Mouse (Mus musculus): Measurements from ENCODE around the gene Ssu72.
A peak's percentile ranks its signal among the peaks of the same experiment; 100 is the strongest.

Ssu72 gene

DNA sequence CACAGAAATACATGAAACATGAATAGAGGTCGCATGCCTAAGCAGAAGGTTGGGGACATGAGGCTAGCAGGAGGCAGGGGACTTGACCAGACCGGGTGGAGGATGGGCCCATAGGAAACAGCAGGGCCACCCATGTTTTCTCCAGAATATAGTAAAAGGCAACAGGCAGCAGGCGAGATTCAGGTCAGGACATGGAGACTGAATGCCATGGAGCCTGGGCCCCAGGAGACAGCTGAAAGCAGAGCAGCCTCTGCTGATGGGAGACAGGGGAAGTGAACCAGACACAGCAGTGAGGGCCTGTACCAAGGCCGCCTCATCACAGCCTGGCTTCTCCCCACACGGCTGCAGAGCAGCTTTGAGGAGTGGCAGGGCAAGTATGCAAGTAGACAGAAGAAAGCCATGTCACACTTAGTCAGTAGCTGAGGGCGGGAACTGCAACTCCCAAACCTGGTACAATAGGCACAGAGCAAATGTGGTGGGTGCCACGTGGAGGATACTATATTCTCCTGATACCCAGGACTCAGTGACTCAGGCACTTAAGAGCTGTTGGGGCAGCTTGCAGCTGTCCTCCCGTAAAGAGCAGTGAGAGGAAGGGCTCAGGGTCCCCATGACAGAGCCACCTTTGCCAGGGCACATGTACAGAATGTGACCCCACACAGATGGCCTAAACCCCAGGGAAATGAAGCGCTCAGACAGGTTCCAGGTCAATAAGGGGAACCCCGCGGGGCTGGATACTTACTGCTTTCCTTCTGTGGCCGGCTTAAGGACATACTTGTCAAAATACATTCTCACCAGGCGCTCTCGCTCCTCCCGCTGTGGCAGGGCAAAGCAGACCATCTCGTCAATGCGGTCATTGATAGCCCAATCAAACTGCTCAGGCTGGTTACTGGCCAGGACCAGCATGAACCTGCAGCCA, 42.2 kb downstream of the Ssu72 start:
- no peak for DNase-seq (ENCODE audit: low read depth)

DNA sequence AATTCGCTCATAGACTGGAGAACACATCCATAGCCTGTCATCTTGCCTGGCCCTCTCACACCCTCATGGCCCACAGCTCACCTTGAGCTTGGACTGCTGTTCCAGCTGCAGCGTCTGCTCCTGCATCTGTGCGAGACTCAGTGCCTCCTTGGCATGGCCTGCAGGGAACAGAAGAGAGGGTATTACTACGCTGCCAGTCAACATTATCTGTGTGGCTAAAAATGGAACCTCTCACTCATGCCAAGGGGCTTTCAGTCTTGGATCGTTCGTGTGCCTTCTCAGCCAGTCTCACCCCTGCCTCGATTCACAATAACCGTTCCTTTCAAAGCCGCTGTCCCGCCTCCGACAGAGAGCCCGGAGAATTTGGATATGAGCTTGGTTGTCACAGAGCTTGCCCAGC, 52.4 kb downstream of the Ssu72 start:
- no peak for DNase-seq (ENCODE audit: low read depth)

DNA sequence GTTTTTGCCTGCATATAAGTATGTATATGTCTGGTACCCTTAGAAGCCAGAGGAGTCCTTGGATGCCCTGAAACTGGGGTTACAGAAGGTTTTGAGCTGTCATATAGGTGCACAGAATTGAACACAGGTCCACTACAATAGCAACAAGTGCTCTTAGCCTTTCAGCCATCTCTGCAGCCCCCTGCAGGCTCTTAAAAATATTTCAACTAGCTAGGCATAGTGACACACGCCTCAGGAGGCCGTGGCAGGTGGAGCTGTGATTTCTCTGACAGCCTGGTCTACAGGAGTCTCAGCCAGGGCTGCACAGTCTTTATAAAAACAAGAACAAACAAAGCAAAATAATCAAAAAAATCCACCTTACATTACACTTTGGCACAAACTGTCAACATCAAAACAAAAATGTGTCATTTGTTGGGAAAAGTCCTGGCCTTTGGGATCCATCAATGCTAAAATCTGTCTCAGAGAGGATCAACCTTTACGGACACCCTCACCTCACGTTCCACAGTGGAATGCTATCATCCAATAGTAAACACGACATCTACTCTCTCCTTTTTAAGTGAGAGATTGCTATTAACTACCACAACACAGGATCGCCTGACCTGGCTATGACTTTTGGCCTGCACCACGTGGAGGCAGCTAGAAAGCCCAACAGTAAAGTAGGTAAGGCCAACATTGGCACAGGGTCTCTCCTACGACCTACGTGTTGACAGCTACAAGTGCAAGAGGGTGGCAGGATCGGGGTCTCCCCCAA, 55.4 kb downstream of the Ssu72 start:
- peak; percentile 75 for DNase-seq (ENCODE audit: low read depth)

- DNase-seq (ENCODE audit: low read depth): peak; percentile 96
Observed at GRCm38 (mm10) chr4:155760613-155761355, 56.2 kb downstream of the Ssu72 start, which contains the start of gene Atad3a. Atad3a (minus strand) TSS chr4:155761093.

- DNase-seq (ENCODE audit: low read depth): no peak
Observed at GRCm38 (mm10) chr4:155761356-155762099, 56.9 kb downstream of the Ssu72 start.

GRCm38 (mm10) chr4:155762357-155762756, 57.8 kb downstream of the Ssu72 start:
- DNase-seq (ENCODE audit: low read depth): no peak

- DNase-seq (ENCODE audit: low read depth): no peak
Observed at GRCm38 (mm10) chr4:155769496-155769879, 64.9 kb downstream of the Ssu72 start.

DNA sequence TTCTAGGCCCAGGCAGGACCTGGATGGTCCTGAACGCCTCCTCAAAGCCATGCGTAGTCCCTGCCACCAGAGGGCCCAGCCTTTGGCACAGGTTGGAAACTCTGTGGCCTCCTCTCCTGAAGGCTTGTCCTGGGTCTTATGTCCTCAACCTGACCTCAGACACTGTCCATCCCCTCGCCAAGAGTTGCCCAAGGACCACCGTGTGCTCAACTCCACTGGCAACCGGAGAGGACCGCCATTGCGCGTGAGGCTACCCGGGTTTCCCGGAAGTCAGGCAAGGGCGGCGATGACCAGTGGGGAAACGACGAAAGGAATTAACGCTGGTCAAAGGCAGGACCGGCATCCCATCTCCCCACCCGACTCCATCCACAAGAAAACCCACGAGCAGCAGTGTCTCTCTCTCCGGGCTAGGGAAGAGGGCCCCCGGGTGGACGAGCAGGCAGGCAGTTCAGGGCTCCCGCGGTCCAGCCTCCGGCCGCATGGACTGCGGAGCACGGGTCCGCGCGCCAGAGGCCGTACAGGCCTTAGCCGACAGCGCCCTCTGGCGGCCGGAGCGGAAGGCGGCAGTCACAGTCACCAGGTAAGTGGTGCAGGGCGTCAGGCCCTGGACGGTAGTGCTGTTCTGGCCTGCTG, 65.4 kb downstream of the Ssu72 start:
- DNase-seq (ENCODE audit: low read depth): peak; percentile 88

DNA sequence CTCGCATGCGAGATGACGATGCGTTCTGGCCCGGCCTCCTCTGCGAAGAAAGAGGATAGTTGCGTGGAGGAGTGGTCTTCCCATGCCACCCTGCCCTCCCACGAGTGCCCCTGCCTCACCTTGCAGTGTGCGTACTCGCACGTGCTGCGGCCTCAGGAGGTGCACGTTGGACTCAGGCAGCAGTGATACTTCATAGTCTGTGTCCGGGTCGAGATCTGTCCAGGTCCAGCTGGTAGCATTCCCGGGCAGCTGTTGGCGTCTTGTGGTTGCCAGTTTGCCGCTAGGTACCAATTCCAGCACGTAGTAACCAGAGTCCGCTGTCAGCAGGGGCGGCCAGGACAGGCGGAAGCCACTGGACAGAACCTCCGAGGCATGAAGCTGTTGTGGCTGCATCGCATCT, 66.0 kb downstream of the Ssu72 start:
- no peak for DNase-seq (ENCODE audit: low read depth)

DNA sequence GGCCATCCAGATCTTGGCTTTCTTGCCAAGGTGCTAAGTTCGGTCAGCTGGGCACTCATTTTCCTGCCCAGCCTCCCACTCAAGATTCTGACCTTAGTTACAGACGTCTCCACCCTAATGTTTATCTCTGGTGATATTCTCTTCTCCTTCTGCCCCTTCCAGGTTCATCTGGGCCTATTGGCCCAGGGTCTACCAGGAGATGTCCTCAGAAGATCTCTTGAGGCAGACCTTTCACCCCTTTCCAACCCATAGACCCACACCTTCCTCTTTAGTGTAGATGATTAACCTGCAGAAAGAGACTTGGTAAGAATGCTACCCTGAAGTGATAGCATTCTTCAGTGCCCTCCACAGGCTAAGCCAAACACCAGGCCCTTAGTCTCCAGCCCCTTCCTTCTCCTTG, 67.1 kb downstream of the Ssu72 start:
- no peak for DNase-seq (ENCODE audit: low read depth)

GRCm38 (mm10) chr4:155772786-155773185, 68.2 kb downstream of the Ssu72 start:
- no peak for DNase-seq (ENCODE audit: low read depth)

DNA sequence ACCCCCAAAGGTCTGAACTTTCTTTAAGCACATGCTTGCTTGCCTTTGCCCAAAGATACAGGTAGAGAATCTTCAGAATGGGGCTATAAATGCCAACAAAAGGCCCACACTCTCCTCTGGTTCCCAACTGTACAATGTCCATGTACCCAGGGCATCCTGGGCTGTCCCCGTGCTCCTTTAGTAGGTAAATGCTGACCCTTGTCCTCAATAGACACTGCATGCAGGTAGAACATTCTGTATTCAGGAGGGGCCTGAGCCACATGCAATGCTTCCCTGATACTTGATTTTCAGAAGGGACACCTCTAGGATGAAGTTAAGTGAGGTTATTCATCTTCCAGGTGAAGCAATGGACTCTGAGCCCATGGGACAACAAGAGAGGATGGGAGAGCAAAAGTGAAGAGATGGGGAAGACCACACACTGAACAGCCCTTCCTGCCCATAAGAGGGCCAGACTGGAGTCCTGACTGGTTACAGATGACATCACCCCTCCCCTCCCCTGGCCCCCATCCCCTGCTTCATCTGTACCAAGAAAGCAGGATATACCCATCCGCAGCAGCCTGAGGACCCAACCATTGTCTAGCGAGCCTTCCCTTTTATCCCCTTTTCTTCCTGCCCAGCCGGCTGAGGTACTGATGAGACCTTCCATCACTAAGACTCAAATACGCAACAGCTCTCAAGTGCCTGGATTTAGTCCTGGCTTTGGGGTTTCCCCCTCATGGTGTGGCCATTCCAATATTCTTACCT, 68.9 kb downstream of the Ssu72 start:
- peak; percentile 30 for DNase-seq (ENCODE audit: low read depth)

DNA sequence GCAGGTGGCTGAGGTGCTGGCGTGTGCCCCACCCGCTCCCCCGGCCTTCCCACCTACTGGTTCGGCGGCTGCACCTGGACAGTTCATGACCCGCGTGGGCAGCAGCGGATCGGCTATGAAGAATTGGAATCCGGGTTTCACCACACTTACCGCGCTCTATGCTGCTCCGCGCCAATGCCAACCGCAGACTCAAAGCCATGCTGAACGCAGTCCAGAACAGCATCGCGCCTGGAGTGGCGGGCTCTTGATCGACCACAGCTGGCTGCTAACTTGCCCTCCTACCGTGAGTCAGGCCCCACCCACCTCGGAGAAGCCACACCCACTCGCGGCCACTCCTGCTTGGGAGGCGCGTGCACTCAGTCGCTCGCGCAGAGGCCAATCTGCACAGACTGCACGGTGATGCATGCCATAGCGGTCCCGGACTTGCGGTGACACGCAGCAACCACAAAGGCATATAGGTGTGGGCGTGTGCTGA, 69.7 kb downstream of the Ssu72 start, which contains the start of gene Vwa1:
Gene Vwa1, minus strand, starts transcription at position 419 of the 475 bp plus-strand sequence.
- peak; percentile 86 for DNase-seq (ENCODE audit: low read depth)

- DNase-seq (ENCODE audit: low read depth): peak; percentile 24
Observed at GRCm38 (mm10) chr4:155774971-155775740, 70.6 kb downstream of the Ssu72 start.

DNA sequence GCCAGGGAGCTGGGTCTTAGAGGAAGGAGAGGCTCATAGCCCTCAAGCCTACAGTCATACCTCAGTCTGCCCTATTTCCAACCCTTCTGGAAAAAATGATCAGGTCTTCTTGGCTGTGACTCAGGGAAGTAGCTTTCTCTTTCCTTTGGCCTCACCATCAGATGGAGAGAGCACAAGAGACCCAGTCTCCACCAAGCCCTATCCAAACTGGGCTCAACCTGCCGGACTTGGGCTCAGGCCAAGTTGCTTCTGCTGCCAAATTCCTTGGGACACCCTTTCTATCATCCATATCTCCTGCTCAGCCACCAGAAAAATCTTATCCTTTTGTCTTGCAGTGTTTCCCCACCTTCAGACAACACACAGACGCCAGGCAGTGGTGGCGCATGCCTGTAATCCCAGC, 71.3 kb downstream of the Ssu72 start:
- DNase-seq (ENCODE audit: low read depth): no peak

GRCm38 (mm10) chr4:155776704-155777335, 72.2 kb downstream of the Ssu72 start:
- no peak for DNase-seq (ENCODE audit: low read depth)

- DNase-seq (ENCODE audit: low read depth): no peak
Observed at GRCm38 (mm10) chr4:155777816-155778215, 73.2 kb downstream of the Ssu72 start.

DNA sequence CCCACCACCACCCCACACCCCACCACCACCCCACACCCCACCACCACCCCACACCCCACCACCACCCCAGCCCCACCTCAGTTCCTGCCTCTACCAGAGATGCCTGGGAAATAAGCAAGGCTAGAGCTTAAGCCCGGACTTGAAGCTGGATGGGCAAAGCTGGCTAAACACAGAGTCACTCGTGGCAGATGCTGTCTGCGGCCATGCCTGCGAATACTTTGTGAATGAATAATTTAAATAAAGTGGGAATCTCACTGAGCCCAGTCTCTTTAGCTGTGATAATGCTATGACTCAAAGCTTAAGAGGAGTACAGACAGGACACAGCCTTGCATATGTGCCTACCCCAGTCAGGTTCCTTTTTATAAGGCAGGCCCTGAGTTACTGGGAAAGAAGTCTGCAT, 74.9 kb downstream of the Ssu72 start:
- no peak for DNase-seq (ENCODE audit: low read depth)

DNA sequence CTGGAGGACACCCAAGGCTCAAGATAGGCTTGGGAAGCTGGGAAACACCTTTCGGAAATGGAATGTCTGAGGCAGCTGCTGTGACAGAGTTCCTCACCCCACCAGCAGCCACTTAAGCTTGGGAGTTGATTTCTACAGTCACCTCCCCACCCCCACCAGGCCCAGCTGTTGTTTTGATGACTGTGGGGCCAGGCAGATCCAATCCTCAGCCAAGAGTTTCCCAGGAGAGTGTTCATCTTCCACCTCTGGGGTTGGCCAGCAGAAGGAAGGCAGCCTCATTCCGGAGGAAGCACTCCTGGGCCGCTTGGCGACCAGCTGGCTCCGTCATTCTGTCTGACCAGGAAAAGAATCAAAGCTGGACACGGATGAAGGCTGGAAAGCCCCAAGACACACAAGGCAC, 76.3 kb downstream of the Ssu72 start:
- DNase-seq (ENCODE audit: low read depth): no peak

Data from induced T-regulatory cell, adult 2 months (primary cell).